Mouse (Mus musculus): ENCODE measurements around the gene Coro7.

DNA sequence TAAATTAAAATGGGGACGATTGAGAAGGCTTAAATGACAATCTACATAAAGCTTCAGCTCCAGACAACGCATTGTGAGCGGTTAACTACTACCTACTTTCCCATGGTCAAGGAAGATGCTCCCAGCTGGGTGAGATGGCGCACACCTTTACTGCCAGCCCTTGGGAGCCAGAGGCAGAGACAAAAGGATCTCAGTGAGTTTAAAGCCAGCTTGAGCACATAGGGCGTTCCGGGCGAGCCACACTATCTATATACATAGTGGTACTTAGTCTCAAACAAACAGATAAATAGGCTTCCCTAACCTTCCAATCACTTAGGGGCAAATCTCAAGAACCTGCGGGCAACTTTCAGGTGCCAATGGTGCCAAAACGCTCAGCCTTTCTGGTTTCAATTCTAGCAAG, 55.5 kb downstream of the Coro7 start:
- no peak for TF ChIP-seq POLR2A (IDR thresholded peaks at IDR 0.05; ENCODE audit: extremely low read depth, insufficient read depth, low read length)
- TF ChIP-seq CTCF (IDR thresholded peaks at IDR 0.05; ENCODE audit: low read depth, low read length): no peak
